Mouse (Mus musculus) liver, postnatal 0 days (tissue): ENCODE results near the gene Cbr4. TPM values are rescaled to one million over a fixed set of nuclear protein-coding genes. Genes with fewer than 3 reads are reported as not detected.

Experiments used
- ATAC-seq: fragments of 200-750 bp; cut with Nextera tagmentation; 2 replicates; pipeline ENCODE4 v1.8.0; 2017; ENCODE audit warnings: mild to moderate bottlenecking, moderate library complexity
- DNase-seq: peaks from one replicate; pipeline ENCODE4 v3.0.0-alpha.2; 2016
- H3K27ac ChIP-seq: fragments of 300-500 bp; sonication (generic); 2 replicates; pipeline ENCODE4 v1.5.1; 2014; ENCODE audit warnings: antibody characterized with exemption, moderate library complexity, mild to moderate bottlenecking, low read depth
- H3K27me3 ChIP-seq: fragments of 300-500 bp; sonication (generic); 2 replicates; pipeline ENCODE4 v1.6.1; 2014; ENCODE audit warnings: low read length, control low read depth, mixed read lengths; ENCODE audit not compliant: insufficient read depth
- H3K36me3 ChIP-seq: fragments of 300-500 bp; sonication (generic); replicated peaks from 2 replicates; pipeline ENCODE4 v1.6.1; 2014; ENCODE audit warnings: mild to moderate bottlenecking, control low read depth, low read length, moderate library complexity, mixed read lengths; ENCODE audit not compliant: insufficient read depth
- H3K4me1 ChIP-seq: fragments of 300-500 bp; sonication (generic); 2 replicates; pipeline ENCODE4 v1.6.1; 2014; ENCODE audit warnings: antibody characterized with exemption, mild to moderate bottlenecking, control low read depth; ENCODE audit not compliant: insufficient read depth
- H3K4me2 ChIP-seq: fragments of 300-500 bp; sonication (generic); 2 replicates; pipeline ENCODE4 v1.6.1; 2014; ENCODE audit warnings: low read depth, mild to moderate bottlenecking, low read length, moderate library complexity, mixed read lengths
- H3K4me3 ChIP-seq: fragments of 300-500 bp; sonication (generic); 2 replicates; pipeline ENCODE4 v1.5.1; 2014; ENCODE audit warnings: low read depth, low read length
- H3K9ac ChIP-seq: fragments of 300-500 bp; sonication (generic); replicated peaks from 2 replicates; pipeline ENCODE4 v1.6.1; 2014; ENCODE audit warnings: mild to moderate bottlenecking, moderate library complexity
- H3K9me3 ChIP-seq: fragments of 300-500 bp; sonication (generic); 2 replicates; pipeline ENCODE4 v1.6.1; 2016; ENCODE audit warnings: mild to moderate bottlenecking, control low read depth, low read length, mixed read lengths
- CTCF ChIP-seq: sonication (generic); IDR thresholded peaks from 2 replicates; pipeline ENCODE4 v1.5.1; 2016; ENCODE audit warnings: antibody characterized with exemption, low read depth
- EP300 ChIP-seq: IDR thresholded peaks from 2 replicates; pipeline ENCODE4 v1.6.1; 2016; ENCODE audit warnings: antibody characterized with exemption, low read depth, mild to moderate bottlenecking
- WGBS: fragments of 180-500 bp; shearing (Covaris S2); extraction: QIAGEN DNeasy Blood & Tissue Kit; methylation state at CpG from one replicate; pipeline ENCODE4 v1.1.7; 2014; ENCODE audit not compliant: insufficient replicate concordance; 5-methylcytosine and 5-hydroxymethylcytosine counted together
- polyA plus RNA-seq: library from polyadenylated mRNA; unstranded; fragments of >200 nt; fragmentation: Nextera tagmentation; extraction: Ambion mirVana; gene quantifications from 2 replicates; pipeline ENCODE4 v1.2.1, GENCODE M21; 2015

Cbr4 gene
- polyA plus RNA-seq, 1 experiment from 2014 or later: 54.8 TPM

DNA sequence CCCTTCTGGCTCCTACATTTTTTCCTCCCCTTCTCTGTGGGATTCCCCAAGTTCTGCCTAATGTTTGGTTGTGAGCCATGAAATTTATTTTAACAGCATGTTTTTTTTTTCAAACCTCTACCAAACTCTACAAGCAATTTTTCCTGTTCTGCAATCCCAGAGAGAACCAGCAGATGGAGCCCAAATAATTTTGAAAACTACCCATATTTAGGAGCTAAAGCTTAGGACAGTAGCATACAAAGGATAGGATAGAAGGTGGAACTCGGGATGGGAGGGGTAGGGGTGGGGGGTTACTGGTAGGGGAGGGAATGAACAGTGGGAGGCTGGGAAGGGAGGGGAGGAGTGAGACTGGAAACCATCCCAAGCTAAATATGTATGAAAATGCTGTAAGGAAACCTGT, 34.6 kb downstream of the Cbr4 start:
- 5% methylated on average over 1 of the region's 1 CpGs for WGBS
- peak; percentile 46 for TF ChIP-seq CTCF
- TF ChIP-seq EP300: no peak
- Histone ChIP-seq H3K27me3 (no peaks in the 10 kb centered on the region), H3K9ac (no peak overlapping the region), H3K4me3 (no peak overlapping the region), H3K4me2 (no peak overlapping the region), H3K27ac (no peak overlapping the region), H3K36me3 (peaks cover 14% of the 10 kb centered on the region), H3K4me1 (0 out of 2 replicates have a peak, but pooled peaks cover 2% of the 10 kb centered on the region), H3K9me3 (no peaks in the 10 kb centered on the region)
- DNase-seq (no peak), ATAC-seq (no peak)

GRCm38 (mm10) chr8:61527037-61527436, 39.5 kb downstream of the Cbr4 start:
- Histone ChIP-seq H3K36me3 (peaks cover 18% of the 10 kb centered on the region), H3K4me3 (no peak overlapping the region), H3K4me2 (no peak overlapping the region), H3K27me3 (no peaks in the 10 kb centered on the region), H3K27ac (no peak overlapping the region), H3K4me1 (no peaks in the 10 kb centered on the region), H3K9ac (no peak overlapping the region), H3K9me3 (no peaks in the 10 kb centered on the region)
- TF ChIP-seq EP300: no peak
- no peak for TF ChIP-seq CTCF
- ATAC-seq (no peak), DNase-seq (no peak)
- WGBS: 86% methylated on average over 14 of the region's 14 CpGs

GRCm38 (mm10) chr8:61528197-61528596, 40.7 kb downstream of the Cbr4 start:
- H3K9me3 ChIP-seq: no peaks in the 10 kb centered on the region
- TF ChIP-seq CTCF: no peak
- TF ChIP-seq EP300: no peak
- H3K4me2 ChIP-seq: no peak overlapping the region
- no peak overlapping the region for H3K27ac ChIP-seq
- WGBS: 81% methylated on average over 9 of the region's 9 CpGs
- no peaks in the 10 kb centered on the region for H3K27me3 ChIP-seq
- no peak for ATAC-seq
- H3K4me3 ChIP-seq: no peak overlapping the region
- peaks cover 15% of the 10 kb centered on the region for H3K36me3 ChIP-seq
- H3K4me1 ChIP-seq: no peaks in the 10 kb centered on the region
- DNase-seq: no peak
- H3K9ac ChIP-seq: no peak overlapping the region

DNA sequence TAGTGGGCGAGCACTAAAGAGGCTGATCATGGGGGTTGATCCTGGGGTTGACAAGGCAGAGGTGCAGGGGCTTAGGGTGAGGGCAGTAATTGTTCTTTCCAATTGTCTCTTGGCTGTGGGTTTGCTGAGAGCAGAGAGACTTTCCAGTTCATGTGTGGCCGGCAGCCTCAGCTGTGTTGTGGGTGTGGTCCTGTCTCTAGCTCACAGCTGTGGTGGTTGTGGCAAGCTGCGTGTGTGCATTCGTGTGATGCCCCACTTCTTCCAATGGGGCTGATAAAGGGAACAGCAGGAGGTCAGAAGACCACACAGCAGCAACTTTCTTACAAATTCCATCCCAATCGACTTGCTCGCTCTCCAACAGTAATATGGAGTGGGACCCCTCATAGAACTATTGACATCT, 41.1 kb downstream of the Cbr4 start:
- no peaks in the 10 kb centered on the region for H3K9me3 ChIP-seq
- H3K4me2 ChIP-seq: no peak overlapping the region
- H3K27ac ChIP-seq: no peak overlapping the region
- no peak for DNase-seq
- no peak overlapping the region for H3K9ac ChIP-seq
- no peak for TF ChIP-seq CTCF
- TF ChIP-seq EP300: no peak
- no peaks in the 10 kb centered on the region for H3K27me3 ChIP-seq
- 59% methylated on average over 6 of the region's 6 CpGs for WGBS
- no peaks in the 10 kb centered on the region for H3K4me1 ChIP-seq
- H3K36me3 ChIP-seq: peaks cover 15% of the 10 kb centered on the region
- H3K4me3 ChIP-seq: no peak overlapping the region
- no peak for ATAC-seq

DNA sequence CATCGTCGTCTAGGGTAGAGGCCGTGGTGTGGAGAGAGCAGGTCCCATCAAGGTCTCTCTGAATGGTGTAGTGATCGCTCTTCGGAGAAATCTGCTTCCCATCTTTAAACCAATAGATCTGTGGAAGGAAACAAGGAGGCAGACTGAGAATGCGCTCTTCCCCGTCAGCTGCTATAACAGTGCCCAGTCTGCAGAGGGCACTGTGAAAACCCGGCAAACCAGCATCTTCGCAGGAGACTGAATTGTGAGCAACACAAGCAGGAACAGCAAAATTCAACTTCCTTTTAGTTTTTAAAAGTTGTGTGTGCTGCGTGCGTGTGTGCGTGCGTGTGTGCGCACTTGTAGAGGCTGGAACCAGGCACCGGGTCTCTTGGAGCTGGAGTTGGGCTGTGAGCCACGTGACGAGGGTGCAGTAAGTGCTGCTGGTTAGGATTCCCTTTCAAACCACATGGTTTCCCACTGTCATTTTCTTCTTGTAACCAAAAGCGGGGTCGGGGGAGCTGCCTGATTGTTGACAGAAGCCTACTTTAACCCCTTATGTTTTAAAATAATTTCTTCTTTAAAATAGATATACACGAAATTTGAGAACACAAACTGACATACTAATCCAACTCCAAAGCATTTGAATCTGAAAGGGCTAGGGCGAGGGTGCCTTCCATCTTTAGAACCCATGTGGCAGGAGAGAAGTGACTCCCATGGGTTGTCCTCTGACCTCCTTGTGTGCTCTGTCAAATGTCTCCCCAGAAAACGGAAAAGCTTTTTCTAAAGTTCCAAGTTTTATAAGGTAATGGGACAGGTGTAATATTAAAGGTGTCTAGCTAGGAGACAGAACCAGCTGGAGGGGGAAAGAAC, 44.6 kb downstream of the Cbr4 start:
- Histone ChIP-seq H3K36me3 (peaks cover 14% of the 10 kb centered on the region), H3K9me3 (no peaks in the 10 kb centered on the region), H3K9ac (no peak overlapping the region), H3K27me3 (no peaks in the 10 kb centered on the region), H3K27ac (no peak overlapping the region), H3K4me2 (no peak overlapping the region), H3K4me1 (no peaks in the 10 kb centered on the region), H3K4me3 (no peak overlapping the region)
- TF ChIP-seq EP300 (no peak), CTCF (peak; percentile 40)
- no peak for DNase-seq
- no peak for ATAC-seq
- 73% methylated on average over 22 of the region's 22 CpGs for WGBS

DNA sequence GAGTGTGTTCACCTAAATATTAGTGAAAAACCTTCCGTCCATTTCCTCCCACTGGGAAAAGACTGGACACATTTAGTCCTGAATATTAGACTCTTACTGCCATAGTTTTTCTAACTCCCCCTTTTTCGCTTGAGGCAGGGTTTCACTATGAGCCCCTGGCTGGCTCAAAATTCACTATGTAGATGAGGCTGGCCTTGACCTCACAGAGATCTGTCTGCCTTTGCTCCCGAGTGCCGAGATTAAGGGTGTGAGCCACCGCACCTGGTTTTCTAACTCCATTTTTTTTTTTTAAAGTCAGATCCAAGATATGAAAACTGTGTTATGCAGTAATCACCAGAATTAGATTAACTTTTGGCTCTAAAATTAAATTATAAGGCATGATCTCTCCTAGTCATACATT, 45.3 kb downstream of the Cbr4 start:
- WGBS: 77% methylated on average over 5 of the region's 5 CpGs

More for the DNA sequence above, 45.3 kb downstream of the Cbr4 start:
- Histone ChIP-seq H3K9ac (no peak overlapping the region), H3K27ac (no peak overlapping the region), H3K4me3 (no peak overlapping the region), H3K4me1 (no peaks in the 10 kb centered on the region), H3K4me2 (no peak overlapping the region), H3K27me3 (no peaks in the 10 kb centered on the region), H3K36me3 (peaks cover 14% of the 10 kb centered on the region), H3K9me3 (no peaks in the 10 kb centered on the region)
- no peak for TF ChIP-seq CTCF
- TF ChIP-seq EP300: no peak
- ATAC-seq (no peak), DNase-seq (no peak)
